8 mouse cellular contexts compared by ENCODE assay signal in genomic region chr7:75854231-75854925, GRCm38 (mm10). TPM values are rescaled to one million over a fixed set of nuclear protein-coding genes. Genes with fewer than 3 reads are reported as not detected.
DNase-seq lines count a peak whose midpoint lies in the region; ATAC-seq and TF ChIP-seq lines count a peak whose summit lies in the region.

No protein-coding gene starts in this region.

- peaks cover 4% of the 10 kb centered on the region; the same call in 1 of the 2 replicates for H3K36me3 ChIP-seq in hindbrain, embryonic 12.5 days

- intact Hi-C loops in gastrocnemius, adult 2 months (cut with DNase I), result no loop called here
- intact Hi-C loops in left cerebral cortex, postnatal 36 days (cut with DNase I), result no loop called here

- peak; percentile 66 for ATAC-seq in hindbrain, embryonic 12.5 days (ENCODE audit: low FRiP score)

- WGBS in hindbrain, embryonic 12.5 days, result 23% methylated on average over 6 of the region's 6 CpGs

- TF ChIP-seq CTCF in gastrocnemius, adult 2 months (IDR thresholded peaks at IDR 0.05), result no peak

- no peaks in the 10 kb centered on the region for H3K9me3 ChIP-seq in hindbrain, embryonic 12.5 days (replicated peaks)

- H3K9ac ChIP-seq in hindbrain, embryonic 12.5 days, result 0 out of 2 replicates have a peak overlapping the region, but pooled peaks have one; percentile 20

- H3K4me3 ChIP-seq in gastrocnemius, adult 2 months, result no peak overlapping the region
- no peak overlapping the region for H3K4me3 ChIP-seq in hindbrain, embryonic 12.5 days

- H3K27ac ChIP-seq in gastrocnemius, adult 2 months, result peak overlapping the region; percentile 40
- peak overlapping the region; percentile 78 for H3K27ac ChIP-seq in hindbrain, embryonic 12.5 days

- peaks cover 52% of the 10 kb centered on the region for H3K4me1 ChIP-seq in hindbrain, embryonic 12.5 days

- DNase-seq in gastrocnemius, adult 2 months, result no peak
- no peak for DNase-seq in gastrocnemius, postnatal 4 days (ENCODE audit: low spot score in 2 of 2)
- peak; percentile 74 for DNase-seq in cerebellum, adult 9-10 months
- DNase-seq in lung, postnatal 10 days, result peak; percentile 30
- no peak for DNase-seq in frontal cortex, postnatal 25 days (ENCODE audit: low spot score in 2 of 2)
- DNase-seq in left cerebral cortex, postnatal 36 days (ENCODE audit: low spot score in 2 of 2), result no peak
- no peak for DNase-seq in thymus, postnatal 25 days

- H3K4me2 ChIP-seq in hindbrain, embryonic 12.5 days (replicated peaks), result 0 out of 2 replicates have a peak overlapping the region, but pooled peaks have one; percentile 3

- no peaks in the 10 kb centered on the region for H3K27me3 ChIP-seq in hindbrain, embryonic 12.5 days

RNA-seq across cellular contexts. Expression of gene Klhl25, which starts 6.3 kb away (rescaled TPM):
- total RNA-seq in gastrocnemius, adult 2 months (2021), result 1 to 10 TPM; 4.0 to 4.6 TPM
- total RNA-seq in gastrocnemius, postnatal 4 days (2021), result 1 to 10 TPM; 7.3 to 9.8 TPM
- 26.0 and 26.7 TPM in 2 replicates for polyA plus RNA-seq in hindbrain, embryonic 12.5 days (2016; fragmentation: Nextera tagmentation; extraction: Ambion mirVana)
- total RNA-seq in left cerebral cortex, postnatal 36 days (2021), result 10 to 100 TPM in 1 of 2 experiments, 1 to 10 TPM in 1; 6.8 to 10.4 TPM

Comparison
In these comparisons a context has a peak if more than half of its experiments do, and no peak if none do; other contexts are left out.
1. DNase-seq: peak in cerebellum, adult 9-10 months (single experiment) and lung, postnatal 10 days (single experiment); none in gastrocnemius, adult 2 months (single experiment), gastrocnemius, postnatal 4 days (0 of 2), frontal cortex, postnatal 25 days (0 of 2), left cerebral cortex, postnatal 36 days (0 of 2) and thymus, postnatal 25 days (single experiment).